Mouse (Mus musculus): ENCODE data around the gene Zfp217. TPM values are rescaled to one million over a fixed set of nuclear protein-coding genes. Genes with fewer than 3 reads are reported as not detected.

The Zfp217 gene
- polyA plus RNA-seq, 1 experiment from 2014 or later = 5.7 TPM

GRCm38 (mm10) chr2:170143861-170144260, 4.0 kb downstream of the Zfp217 start:
- no peak overlapping the region for H3K9ac ChIP-seq (ENCODE audit: low read depth, low read length)
- H3K36me3 ChIP-seq (ENCODE audit: control insufficient read depth, insufficient read depth) = peaks cover 3% of the 10 kb centered on the region; the same call in 1 of the 2 replicates
- ATAC-seq (ENCODE audit: low read depth) = no peak
- H3K27ac ChIP-seq (ENCODE audit: low read length) = no peak overlapping the region
- H3K4me3 ChIP-seq (ENCODE audit: low read depth, low read length) = no peak overlapping the region
- no peak overlapping the region for H3K4me2 ChIP-seq (ENCODE audit: low read depth, low read length)
- peaks cover 29% of the 10 kb centered on the region for H3K4me1 ChIP-seq (ENCODE audit: control insufficient read depth, low read depth, low read length)
- no peaks in the 10 kb centered on the region for H3K27me3 ChIP-seq (ENCODE audit: control insufficient read depth, insufficient read depth, low read depth, low read length)
- 13% methylated on average over 3 of the region's 3 CpGs for WGBS (ENCODE audit: insufficient replicate concordance)
- no peaks in the 10 kb centered on the region for H3K9me3 ChIP-seq (replicated peaks; ENCODE audit: control insufficient read depth, low read length)

GRCm38 (mm10) chr2:170142542-170142941, 5.4 kb downstream of the Zfp217 start:
- H3K4me2 ChIP-seq (ENCODE audit: low read depth, low read length) = no peak overlapping the region
- 81% methylated on average over 10 of the region's 10 CpGs for WGBS (ENCODE audit: insufficient replicate concordance)
- peaks cover 23% of the 10 kb centered on the region for H3K4me1 ChIP-seq (ENCODE audit: control insufficient read depth, low read depth, low read length)
- ATAC-seq (ENCODE audit: low read depth) = no peak
- H3K36me3 ChIP-seq (ENCODE audit: control insufficient read depth, insufficient read depth) = peaks cover 3% of the 10 kb centered on the region; the same call in 1 of the 2 replicates
- no peaks in the 10 kb centered on the region for H3K27me3 ChIP-seq (ENCODE audit: control insufficient read depth, insufficient read depth, low read depth, low read length)
- H3K9ac ChIP-seq (ENCODE audit: low read depth, low read length) = no peak overlapping the region
- no peak overlapping the region for H3K4me3 ChIP-seq (ENCODE audit: low read depth, low read length)
- no peaks in the 10 kb centered on the region for H3K9me3 ChIP-seq (replicated peaks; ENCODE audit: control insufficient read depth, low read length)
- no peak overlapping the region for H3K27ac ChIP-seq (ENCODE audit: low read length)

- WGBS (ENCODE audit: insufficient replicate concordance) = 82% methylated on average over 5 of the region's 5 CpGs
- no peak overlapping the region for H3K27ac ChIP-seq (ENCODE audit: low read length)
- H3K27me3 ChIP-seq (ENCODE audit: control insufficient read depth, insufficient read depth, low read depth, low read length) = no peaks in the 10 kb centered on the region
- H3K4me1 ChIP-seq (ENCODE audit: control insufficient read depth, low read depth, low read length) = peaks cover 30% of the 10 kb centered on the region
- H3K4me3 ChIP-seq (ENCODE audit: low read depth, low read length) = no peak overlapping the region
- no peak for ATAC-seq (ENCODE audit: low read depth)
- H3K4me2 ChIP-seq (ENCODE audit: low read depth, low read length) = no peak overlapping the region
- H3K9ac ChIP-seq (ENCODE audit: low read depth, low read length) = no peak overlapping the region
- H3K36me3 ChIP-seq (ENCODE audit: control insufficient read depth, insufficient read depth) = peaks cover 3% of the 10 kb centered on the region; the same call in 1 of the 2 replicates
- H3K9me3 ChIP-seq (replicated peaks; ENCODE audit: control insufficient read depth, low read length) = no peaks in the 10 kb centered on the region
Measured at GRCm38 (mm10) chr2:170141481-170141880, 6.4 kb downstream of the Zfp217 start.

GRCm38 (mm10) chr2:170139411-170140046, 8.4 kb downstream of the Zfp217 start:
- H3K36me3 ChIP-seq (ENCODE audit: control insufficient read depth, insufficient read depth) = peaks cover 3% of the 10 kb centered on the region; the same call in 1 of the 2 replicates
- peak overlapping the region; percentile 40 for H3K27ac ChIP-seq (ENCODE audit: low read length)
- WGBS (ENCODE audit: insufficient replicate concordance) = 60% methylated on average over 9 of the region's 9 CpGs
- H3K9me3 ChIP-seq (replicated peaks; ENCODE audit: control insufficient read depth, low read length) = no peaks in the 10 kb centered on the region
- ATAC-seq (ENCODE audit: low read depth) = peak; percentile 37
- no peak overlapping the region for H3K9ac ChIP-seq (ENCODE audit: low read depth, low read length)
- H3K4me1 ChIP-seq (ENCODE audit: control insufficient read depth, low read depth, low read length) = peaks cover 29% of the 10 kb centered on the region
- 0 out of 2 replicates have a peak overlapping the region, but pooled peaks have one; percentile 7 for H3K4me3 ChIP-seq (ENCODE audit: low read depth, low read length)
- H3K27me3 ChIP-seq (ENCODE audit: control insufficient read depth, insufficient read depth, low read depth, low read length) = no peaks in the 10 kb centered on the region
- peak overlapping the region; percentile 23; the same call in 1 of the 2 replicates for H3K4me2 ChIP-seq (ENCODE audit: low read depth, low read length)

- Histone ChIP-seq H3K9ac (ENCODE audit: low read depth, low read length) (no peak overlapping the region), H3K36me3 (ENCODE audit: control insufficient read depth, insufficient read depth) (no peaks in the 10 kb centered on the region), H3K4me2 (ENCODE audit: low read depth, low read length) (no peak overlapping the region), H3K27ac (ENCODE audit: low read length) (no peak overlapping the region), H3K9me3 (replicated peaks; ENCODE audit: control insufficient read depth, low read length) (no peaks in the 10 kb centered on the region), H3K27me3 (ENCODE audit: control insufficient read depth, insufficient read depth, low read depth, low read length) (no peaks in the 10 kb centered on the region), H3K4me3 (ENCODE audit: low read depth, low read length) (no peak overlapping the region), H3K4me1 (ENCODE audit: control insufficient read depth, low read depth, low read length) (peaks cover 39% of the 10 kb centered on the region)
- WGBS (ENCODE audit: insufficient replicate concordance) = 24% methylated on average over 3 of the region's 3 CpGs
- peak; percentile 28; the same call in 1 of the 2 replicates for ATAC-seq (ENCODE audit: low read depth)
Measured at GRCm38 (mm10) chr2:170136928-170137327, 11.0 kb downstream of the Zfp217 start.

GRCm38 (mm10) chr2:170135820-170136219, 12.1 kb downstream of the Zfp217 start:
- peaks cover 43% of the 10 kb centered on the region for H3K4me1 ChIP-seq (ENCODE audit: control insufficient read depth, low read depth, low read length)
- 86% methylated on average over 6 of the region's 6 CpGs for WGBS (ENCODE audit: insufficient replicate concordance)
- H3K27me3 ChIP-seq (ENCODE audit: control insufficient read depth, insufficient read depth, low read depth, low read length) = no peaks in the 10 kb centered on the region
- H3K4me2 ChIP-seq (ENCODE audit: low read depth, low read length) = no peak overlapping the region
- no peak overlapping the region for H3K4me3 ChIP-seq (ENCODE audit: low read depth, low read length)
- no peaks in the 10 kb centered on the region for H3K9me3 ChIP-seq (replicated peaks; ENCODE audit: control insufficient read depth, low read length)
- H3K36me3 ChIP-seq (ENCODE audit: control insufficient read depth, insufficient read depth) = no peaks in the 10 kb centered on the region
- H3K27ac ChIP-seq (ENCODE audit: low read length) = no peak overlapping the region
- ATAC-seq (ENCODE audit: low read depth) = no peak
- no peak overlapping the region for H3K9ac ChIP-seq (ENCODE audit: low read depth, low read length)

- Histone ChIP-seq H3K27me3 (ENCODE audit: control insufficient read depth, insufficient read depth, low read depth, low read length) (no peaks in the 10 kb centered on the region), H3K9ac (ENCODE audit: low read depth, low read length) (peak overlapping the region; percentile 68), H3K27ac (ENCODE audit: low read length) (peak overlapping the region; percentile 91), H3K4me2 (ENCODE audit: low read depth, low read length) (peak overlapping the region; percentile 92), H3K9me3 (replicated peaks; ENCODE audit: control insufficient read depth, low read length) (no peaks in the 10 kb centered on the region), H3K36me3 (ENCODE audit: control insufficient read depth, insufficient read depth) (no peaks in the 10 kb centered on the region), H3K4me3 (ENCODE audit: low read depth, low read length) (peak overlapping the region; percentile 68), H3K4me1 (ENCODE audit: control insufficient read depth, low read depth, low read length) (peaks cover 52% of the 10 kb centered on the region)
- ATAC-seq (ENCODE audit: low read depth) = no peak
- 10% methylated on average over 12 of the region's 12 CpGs for WGBS (ENCODE audit: insufficient replicate concordance)
Measured at GRCm38 (mm10) chr2:170134026-170134690, 13.7 kb downstream of the Zfp217 start.

- WGBS (ENCODE audit: insufficient replicate concordance) = 1% methylated on average over 28 of the region's 28 CpGs
- Histone ChIP-seq H3K4me1 (ENCODE audit: control insufficient read depth, low read depth, low read length) (peaks cover 56% of the 10 kb centered on the region), H3K9me3 (replicated peaks; ENCODE audit: control insufficient read depth, low read length) (no peaks in the 10 kb centered on the region), H3K9ac (ENCODE audit: low read depth, low read length) (peak overlapping the region; percentile 68), H3K4me2 (ENCODE audit: low read depth, low read length) (peak overlapping the region; percentile 92), H3K27me3 (ENCODE audit: control insufficient read depth, insufficient read depth, low read depth, low read length) (no peaks in the 10 kb centered on the region), H3K36me3 (ENCODE audit: control insufficient read depth, insufficient read depth) (no peaks in the 10 kb centered on the region), H3K4me3 (ENCODE audit: low read depth, low read length) (peak overlapping the region; percentile 68), H3K27ac (ENCODE audit: low read length) (peak overlapping the region; percentile 91)
- 0 out of 2 replicates have a peak, but pooled peaks have one; percentile 12 for ATAC-seq (ENCODE audit: low read depth)
Measured at GRCm38 (mm10) chr2:170133093-170133731, 14.7 kb downstream of the Zfp217 start.

GRCm38 (mm10) chr2:170132716-170133092, 15.2 kb downstream of the Zfp217 start:
- H3K4me2 ChIP-seq (ENCODE audit: low read depth, low read length) = peak overlapping the region; percentile 92
- ATAC-seq (ENCODE audit: low read depth) = no peak

More at GRCm38 (mm10) chr2:170132716-170133092, 15.2 kb downstream of the Zfp217 start:
- H3K27ac ChIP-seq (ENCODE audit: low read length) = peak overlapping the region; percentile 91
- H3K9ac ChIP-seq (ENCODE audit: low read depth, low read length) = peak overlapping the region; percentile 68
- H3K4me1 ChIP-seq (ENCODE audit: control insufficient read depth, low read depth, low read length) = peaks cover 61% of the 10 kb centered on the region
- peak overlapping the region; percentile 68 for H3K4me3 ChIP-seq (ENCODE audit: low read depth, low read length)
- H3K27me3 ChIP-seq (ENCODE audit: control insufficient read depth, insufficient read depth, low read depth, low read length) = no peaks in the 10 kb centered on the region
- no peaks in the 10 kb centered on the region for H3K9me3 ChIP-seq (replicated peaks; ENCODE audit: control insufficient read depth, low read length)
- no peaks in the 10 kb centered on the region for H3K36me3 ChIP-seq (ENCODE audit: control insufficient read depth, insufficient read depth)
- 0% methylated on average over 3 of the region's 3 CpGs for WGBS (ENCODE audit: insufficient replicate concordance)
